Mouse (Mus musculus) ES-Bruce4 (cell line): ENCODE results near the gene Ppp2r5c.

Experiments
- CTCF ChIP-seq: IDR thresholded peaks from one replicate; pipeline ENCODE4 v1.8.1; 2011; ENCODE audit warnings: low read depth, low read length
- EP300 ChIP-seq: IDR thresholded peaks from 2 replicates; pipeline ENCODE4 v1.6.1; 2011; ENCODE audit warnings: low read depth, low read length; ENCODE audit not compliant: insufficient read depth
- POLR2A ChIP-seq: IDR thresholded peaks from one replicate; pipeline ENCODE4 v1.8.1; 2011; ENCODE audit warnings: low read length; ENCODE audit not compliant: insufficient read depth

GRCm38 (mm10) chr12:110454223-110454622 lies 7.3 kb downstream of the Ppp2r5c start:
- TF ChIP-seq EP300 (no peak), CTCF (peak; percentile 78), POLR2A (no peak)
